Mouse (Mus musculus) liver, adult (tissue): ENCODE measurements around the gene Fam98b.

Source experiments
- GATA4 ChIP-seq: IDR thresholded peaks from 2 replicates; pipeline ENCODE4 v1.6.1; 2014; ENCODE audit warnings: mild to moderate bottlenecking, low read length; ENCODE audit not compliant: insufficient replicate concordance

The Fam98b gene

GRCm38 (mm10) chr2:117257617-117258016 lies 8.1 kb downstream of the Fam98b start:
- no peak for TF ChIP-seq GATA4

DNA sequence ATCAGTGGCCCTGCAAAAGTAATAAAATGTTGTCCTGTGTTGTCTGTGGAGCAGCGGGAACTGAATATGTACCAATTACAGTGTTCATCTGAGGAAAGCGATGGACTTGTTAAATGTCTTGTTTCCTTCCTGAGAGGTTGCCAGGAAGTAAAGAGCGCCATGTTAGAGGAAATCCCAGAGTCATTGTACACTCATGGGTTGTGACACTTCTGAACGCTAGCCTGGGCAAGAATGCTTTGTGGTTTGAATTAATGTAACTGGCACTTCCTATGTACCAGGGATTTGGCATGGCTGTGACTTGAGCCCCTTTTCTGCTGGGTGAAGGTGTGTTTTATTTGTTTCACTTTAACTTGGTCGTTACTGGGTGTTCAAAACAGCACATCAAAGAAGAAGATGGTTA lies 12.6 kb downstream of the Fam98b start:
- no peak for TF ChIP-seq GATA4

DNA sequence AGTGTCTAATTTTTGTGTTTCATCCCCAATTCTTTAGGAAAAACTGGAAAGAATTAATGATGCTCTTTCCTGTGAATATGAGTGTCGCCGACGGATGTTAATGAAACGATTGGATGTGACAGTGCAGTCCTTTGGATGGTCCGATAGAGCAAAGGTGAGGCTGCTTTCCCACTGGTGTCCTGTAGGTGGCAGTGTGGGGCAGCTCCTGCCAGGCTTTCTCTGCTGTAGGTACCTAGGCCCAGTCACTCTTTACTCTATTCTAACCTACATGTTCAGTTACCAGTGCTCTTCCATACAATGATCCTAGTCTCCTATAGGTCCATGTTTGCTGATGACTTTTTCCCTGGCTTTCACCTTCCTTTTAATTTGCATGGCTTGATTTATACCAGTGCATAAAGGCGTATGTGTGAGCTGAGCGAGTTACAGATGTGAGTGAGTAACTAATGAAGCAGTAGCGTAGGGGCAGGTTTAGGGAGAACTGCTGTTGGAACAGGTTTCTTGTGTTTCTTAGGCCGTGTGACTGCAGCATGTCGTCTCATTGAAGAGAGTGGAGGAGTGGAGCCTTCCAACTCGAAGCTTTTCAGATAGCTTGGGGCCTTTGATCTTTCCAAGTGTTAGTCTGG lies 14.4 kb downstream of the Fam98b start:
- TF ChIP-seq GATA4, result no peak

- no peak for TF ChIP-seq GATA4
These were observed 38.8 kb downstream of the Fam98b start for GRCm38 (mm10) chr2:117288291-117288690.

GRCm38 (mm10) chr2:117299596-117300448 lies 50.3 kb downstream of the Fam98b start:
- TF ChIP-seq GATA4, result no peak

- no peak for TF ChIP-seq GATA4
These were observed 54.1 kb downstream of the Fam98b start for GRCm38 (mm10) chr2:117303391-117304350.

DNA sequence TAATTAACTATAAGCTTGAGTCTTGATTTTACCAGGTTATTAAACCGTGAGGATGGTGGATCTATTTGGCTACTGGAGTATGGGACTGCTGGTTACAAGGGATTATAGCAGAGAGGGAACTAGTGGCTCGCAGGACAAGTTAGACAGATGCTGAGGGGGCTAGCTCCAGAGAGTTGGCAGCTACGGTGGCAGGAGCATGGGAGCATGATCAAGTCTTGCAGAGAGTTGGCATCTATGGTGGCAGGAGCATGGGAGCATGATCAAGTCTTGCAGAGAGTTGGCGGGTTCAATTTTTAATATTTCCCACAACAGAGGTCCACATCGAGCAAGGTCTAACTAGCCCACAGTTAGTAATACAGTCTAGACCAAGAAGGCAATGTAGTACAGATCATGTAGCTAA lies 55.4 kb downstream of the Fam98b start:
- no peak for TF ChIP-seq GATA4

GRCm38 (mm10) chr2:117307959-117308358 lies 58.4 kb downstream of the Fam98b start:
- TF ChIP-seq GATA4, result no peak

GRCm38 (mm10) chr2:117309046-117309445 lies 59.5 kb downstream of the Fam98b start:
- no peak for TF ChIP-seq GATA4

- TF ChIP-seq GATA4, result no peak
These were observed 61.8 kb downstream of the Fam98b start for GRCm38 (mm10) chr2:117311349-117311748.

GRCm38 (mm10) chr2:117312030-117312429 lies 62.5 kb downstream of the Fam98b start:
- no peak for TF ChIP-seq GATA4

GRCm38 (mm10) chr2:117312441-117312895 lies 62.9 kb downstream of the Fam98b start:
- TF ChIP-seq GATA4, result no peak

DNA sequence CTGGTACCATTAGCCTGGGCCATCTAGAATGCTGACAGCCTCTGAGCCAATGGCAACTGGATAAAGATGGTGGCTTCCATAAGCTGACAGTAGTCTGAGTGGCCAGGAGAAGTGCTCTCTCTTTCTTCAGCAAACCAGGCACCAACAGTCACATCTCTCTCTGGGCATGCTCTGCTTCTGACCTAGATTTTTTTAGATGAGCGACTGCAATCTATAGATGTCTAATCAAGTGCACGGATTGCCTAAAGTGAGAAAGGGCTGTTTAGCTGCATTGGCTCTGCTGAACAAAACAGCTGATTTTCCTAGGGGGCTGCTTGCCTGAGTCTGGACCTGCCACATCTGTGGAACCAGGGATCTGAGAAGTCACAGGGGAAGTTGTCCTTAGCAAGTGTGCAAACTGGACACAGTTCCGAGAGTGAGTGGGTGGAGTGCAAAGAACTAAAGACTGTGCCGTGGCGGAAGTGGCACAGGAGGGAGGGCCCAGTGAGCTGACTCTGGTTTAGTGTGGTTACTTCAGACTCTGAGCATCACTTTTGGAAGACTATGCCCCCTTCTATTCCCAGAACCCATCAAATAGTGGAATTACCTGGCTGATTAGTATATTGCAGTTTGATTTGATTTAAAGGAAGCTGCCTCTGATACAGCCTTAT lies 64.2 kb downstream of the Fam98b start:
- TF ChIP-seq GATA4, result no peak

GRCm38 (mm10) chr2:117318991-117319390 lies 69.5 kb downstream of the Fam98b start:
- no peak for TF ChIP-seq GATA4
